In the genomic region with DNA sequence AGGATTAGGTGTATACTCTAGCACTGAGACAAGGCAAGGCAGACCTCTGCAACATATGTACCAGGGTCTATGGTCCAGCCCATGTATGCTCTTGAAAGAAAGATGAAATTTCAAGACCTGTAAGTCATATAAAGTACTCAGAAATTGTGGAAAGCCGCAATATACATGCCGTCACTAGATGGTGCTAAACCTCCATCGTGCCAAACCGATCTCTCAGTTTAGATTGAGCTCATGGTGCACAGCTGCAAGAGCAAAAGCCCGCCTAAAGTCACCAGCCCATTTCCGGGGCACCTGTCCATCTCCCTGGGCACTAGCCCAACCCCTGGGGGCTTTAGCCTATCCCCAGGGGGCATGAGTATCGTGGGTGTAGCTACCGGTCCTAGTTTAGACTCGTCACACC, we compare ENCODE assay signal across 9 mouse cellular contexts. TPM values are rescaled to one million over a fixed set of nuclear protein-coding genes. Genes with fewer than 3 reads are reported as not detected.
A peak's percentile ranks its signal among the peaks of the same experiment; 100 is the strongest.
DNase-seq lines count a peak whose midpoint lies in the region; ATAC-seq lines count a peak whose summit lies in the region.
"Had no signal": no experiment of that assay in that cellular context is flagged by ENCODE, and none has a peak within 500 bp of the region (broad histone marks: within the 10 kb centered on the region; RNA-seq: fewer than 3 reads in every experiment).

No protein-coding gene starts in this region.

- H3K27me3 ChIP-seq in heart, embryonic 11.5 days (ENCODE audit: control insufficient read depth, insufficient read depth, low read length) = no peaks in the 10 kb centered on the region
- H3K27me3 ChIP-seq in neural tube, embryonic 11.5 days (ENCODE audit: control insufficient read depth, insufficient read depth, low read length) = no peaks in the 10 kb centered on the region
- H3K27me3 ChIP-seq: embryonic facial prominence, embryonic 15.5 days had no signal

- no peak for ATAC-seq in heart, embryonic 11.5 days (replicated peaks; ENCODE audit: insufficient number of reproducible peaks, low FRiP score, low TSS enrichment)
- peak; percentile 56 to 89; a peak in 3 of 4 replicates for ATAC-seq in hematopoietic stem cell, adult 5-6 weeks (replicated peaks in 1 of 2; ENCODE audit: insufficient read depth in 1 of 2, low FRiP score in 2 of 2, low TSS enrichment in 1 of 2, low read depth in 1 of 2, poor library complexity in 2 of 2, severe bottlenecking in 2 of 2)
- ATAC-seq in neural tube, embryonic 11.5 days (ENCODE audit: insufficient read depth, low FRiP score, low TSS enrichment) = no peak

- peak; percentile 12 for DNase-seq in heart, adult 8-10 months (ENCODE audit: low spot score)
- peak; percentile 64 for DNase-seq in ES-CJ7 (ENCODE audit: low read depth, low spot score)
- peak; percentile 2 for DNase-seq in cerebellum, adult 9-10 months
- DNase-seq in left cerebral cortex, postnatal 25 days (ENCODE audit: low spot score in 2 of 2) = peak; percentile 26 to 52
- peak; percentile 20 for DNase-seq in neural tube, embryonic 11.5 days (ENCODE audit: low spot score)
- peak; percentile 60 for DNase-seq in thymus, postnatal 25 days

- H3K4me1 ChIP-seq in heart, embryonic 11.5 days (ENCODE audit: control insufficient read depth, insufficient read depth, low read length) = no peaks in the 10 kb centered on the region
- H3K4me1 ChIP-seq in neural tube, embryonic 11.5 days (ENCODE audit: control insufficient read depth, insufficient read depth, low read length) = no peaks in the 10 kb centered on the region
- H3K4me1 ChIP-seq: embryonic facial prominence, embryonic 15.5 days had no signal

- WGBS in heart, embryonic 11.5 days (ENCODE audit: insufficient replicate concordance) = 27% methylated on average over 9 of the region's 9 CpGs
- WGBS in neural tube, embryonic 11.5 days = 25% methylated on average over 9 of the region's 9 CpGs

- no peak overlapping the region for H3K4me2 ChIP-seq in heart, embryonic 11.5 days
- no peak overlapping the region for H3K4me2 ChIP-seq in neural tube, embryonic 11.5 days (ENCODE audit: low read depth)
- H3K4me2 ChIP-seq: embryonic facial prominence, embryonic 15.5 days had no signal

- intact Hi-C loops in left cerebral cortex, postnatal 25 days (cut with DNase I) = loop anchor here (1.0 to 5.0 kb wide), 2 partner anchors 191 to 286 kb away; no protein-coding TSS in a partner anchor

- no peaks in the 10 kb centered on the region for H3K36me3 ChIP-seq in heart, embryonic 11.5 days (ENCODE audit: control insufficient read depth, insufficient read depth, low read length)
- no peaks in the 10 kb centered on the region for H3K36me3 ChIP-seq in neural tube, embryonic 11.5 days (ENCODE audit: control insufficient read depth, insufficient read depth, low read length)
- H3K36me3 ChIP-seq: embryonic facial prominence, embryonic 15.5 days had no signal

- H3K4me3 ChIP-seq in heart, embryonic 11.5 days (ENCODE audit: low read depth, low read length) = no peak overlapping the region
- H3K4me3 ChIP-seq in neural tube, embryonic 11.5 days (ENCODE audit: low read depth, low read length) = no peak overlapping the region
- H3K4me3 ChIP-seq: embryonic facial prominence, embryonic 15.5 days had no signal

- no peak overlapping the region for H3K9ac ChIP-seq in heart, embryonic 11.5 days (ENCODE audit: low read depth, low read length)
- no peak overlapping the region for H3K9ac ChIP-seq in neural tube, embryonic 11.5 days (ENCODE audit: low read length)
- H3K9ac ChIP-seq: embryonic facial prominence, embryonic 15.5 days had no signal

- no peaks in the 10 kb centered on the region for H3K9me3 ChIP-seq in heart, embryonic 11.5 days (replicated peaks; ENCODE audit: control insufficient read depth, low read length)
- no peaks in the 10 kb centered on the region for H3K9me3 ChIP-seq in neural tube, embryonic 11.5 days (ENCODE audit: control insufficient read depth, low read length)

- H3K27ac ChIP-seq in heart, embryonic 11.5 days (ENCODE audit: low read depth, low read length) = no peak overlapping the region
- H3K27ac ChIP-seq in neural tube, embryonic 11.5 days (ENCODE audit: low read depth, low read length) = no peak overlapping the region
- H3K27ac ChIP-seq: embryonic facial prominence, embryonic 15.5 days had no signal

RNA-seq across cellular contexts. Expression of a gene that starts 5.8 kb away (rescaled TPM):
- total RNA-seq in heart, adult 8-10 months (2022) = not detected
- polyA plus RNA-seq in heart, embryonic 11.5 days (2014; fragmentation: Nextera tagmentation; extraction: Ambion mirVana) = not detected in 2 replicates
- total RNA-seq in hematopoietic stem cell, adult 5-6 weeks (2017) = not detected in 2 replicates
- not detected for total RNA-seq in left cerebral cortex, postnatal 25 days (2021)
- polyA plus RNA-seq in neural tube, embryonic 11.5 days (2014; fragmentation: Nextera tagmentation; extraction: Ambion mirVana) = not detected in 2 replicates
- polyA plus RNA-seq: embryonic facial prominence, embryonic 15.5 days had no signal

RNA-seq across cellular contexts. Expression of a gene that starts 24.6 kb away (rescaled TPM):
- not detected for total RNA-seq in heart, adult 8-10 months (2022)
- polyA plus RNA-seq in heart, embryonic 11.5 days (2014; fragmentation: Nextera tagmentation; extraction: Ambion mirVana) = not detected in 2 replicates
- not detected in 2 replicates for total RNA-seq in hematopoietic stem cell, adult 5-6 weeks (2017)
- not detected for total RNA-seq in left cerebral cortex, postnatal 25 days (2021)
- not detected in 2 replicates for polyA plus RNA-seq in neural tube, embryonic 11.5 days (2014; fragmentation: Nextera tagmentation; extraction: Ambion mirVana)
- polyA plus RNA-seq: embryonic facial prominence, embryonic 15.5 days had no signal

RNA-seq across cellular contexts. Expression of a gene that starts 51.1 kb away (rescaled TPM):
- total RNA-seq in heart, adult 8-10 months (2022) = not detected
- not detected in 2 replicates for polyA plus RNA-seq in heart, embryonic 11.5 days (2014; fragmentation: Nextera tagmentation; extraction: Ambion mirVana)
- not detected in 2 replicates for total RNA-seq in hematopoietic stem cell, adult 5-6 weeks (2017)
- total RNA-seq in left cerebral cortex, postnatal 25 days (2021) = not detected
- polyA plus RNA-seq in neural tube, embryonic 11.5 days (2014; fragmentation: Nextera tagmentation; extraction: Ambion mirVana) = not detected in 2 replicates
- polyA plus RNA-seq: embryonic facial prominence, embryonic 15.5 days had no signal

Comparison
In these comparisons a context has a peak if more than half of its experiments do, and no peak if none do; other contexts are left out.
1. DNase-seq: peak in every context shown above with its lines; median percentile 64 in ES-CJ7; 60 in thymus, postnatal 25 days; 39 in left cerebral cortex, postnatal 25 days; 20 in neural tube, embryonic 11.5 days; 12 in heart, adult 8-10 months; 2 in cerebellum, adult 9-10 months.
2. ATAC-seq: peak in hematopoietic stem cell, adult 5-6 weeks (2 of 2); none in heart, embryonic 11.5 days (single experiment) and neural tube, embryonic 11.5 days (single experiment).